Mouse (Mus musculus) midbrain, embryonic 13.5 days (tissue): ENCODE results near the gene Ghrhr. TPM values are rescaled to one million over a fixed set of nuclear protein-coding genes. Genes with fewer than 3 reads are reported as not detected.

Experiments used
- ATAC-seq: fragments of 200-750 bp; cut with Nextera tagmentation; 2 replicates; pipeline ENCODE4 v1.8.0; 2017; ENCODE audit warnings: mild to moderate bottlenecking, moderate TSS enrichment, moderate library complexity
- H3K27ac ChIP-seq: fragments of 300-500 bp; sonication (generic); 2 replicates; pipeline ENCODE4 v1.5.1; 2015; ENCODE audit warnings: inconsistent platforms, mild to moderate bottlenecking, moderate library complexity
- H3K27me3 ChIP-seq: fragments of 300-500 bp; sonication (generic); 2 replicates; pipeline ENCODE4 v1.6.1; 2015; ENCODE audit warnings: mild to moderate bottlenecking, inconsistent platforms
- H3K36me3 ChIP-seq: fragments of 300-500 bp; sonication (generic); 2 replicates; pipeline ENCODE4 v1.6.1; 2015; ENCODE audit warnings: mild to moderate bottlenecking, inconsistent platforms
- H3K4me1 ChIP-seq: fragments of 300-500 bp; sonication (generic); replicated peaks from 2 replicates; pipeline ENCODE4 v1.6.1; 2015; ENCODE audit warnings: inconsistent platforms
- H3K4me2 ChIP-seq: fragments of 300-500 bp; sonication (generic); replicated peaks from 2 replicates; pipeline ENCODE4 v1.6.1; 2015; ENCODE audit warnings: moderate library complexity, mild to moderate bottlenecking, inconsistent platforms
- H3K4me3 ChIP-seq: fragments of 300-500 bp; sonication (generic); replicated peaks from 2 replicates; pipeline ENCODE4 v1.5.1; 2015; ENCODE audit warnings: mild to moderate bottlenecking, inconsistent platforms
- H3K9ac ChIP-seq: fragments of 300-500 bp; sonication (generic); replicated peaks from 2 replicates; pipeline ENCODE4 v1.6.1; 2015; ENCODE audit warnings: mild to moderate bottlenecking, inconsistent platforms
- H3K9me3 ChIP-seq: fragments of 300-500 bp; sonication (generic); 2 replicates; pipeline ENCODE4 v1.6.1; 2016; ENCODE audit warnings: mild to moderate bottlenecking, inconsistent platforms
- WGBS: fragments of 180-500 bp; shearing (Covaris S2); methylation state at CpG from one replicate; pipeline ENCODE4 v1.1.7; 2015; 5-methylcytosine and 5-hydroxymethylcytosine counted together
- polyA plus RNA-seq: library from polyadenylated mRNA; unstranded; fragments of >200 nt; fragmentation: Nextera tagmentation; extraction: Ambion mirVana; gene quantifications from 2 replicates; pipeline ENCODE4 v1.2.1, GENCODE M21; 2015

Ghrhr gene
- polyA plus RNA-seq, 1 experiment from 2014 or later, result not detected

GRCm38 (mm10) chr6:55381966-55382365 lies 5.9 kb downstream of the Ghrhr start:
- Histone ChIP-seq H3K4me1 (no peaks in the 10 kb centered on the region), H3K9ac (no peak overlapping the region), H3K9me3 (no peaks in the 10 kb centered on the region), H3K36me3 (no peaks in the 10 kb centered on the region), H3K27ac (no peak overlapping the region), H3K27me3 (no peaks in the 10 kb centered on the region), H3K4me3 (no peak overlapping the region), H3K4me2 (no peak overlapping the region)
- whole genome bisulfite sequencing, result 85% methylated on average over 4 of the region's 4 CpGs
- ATAC-seq, result no peak

GRCm38 (mm10) chr6:55383897-55384296 lies 7.8 kb downstream of the Ghrhr start:
- no peak overlapping the region for H3K4me3 ChIP-seq
- H3K9me3 ChIP-seq, result no peaks in the 10 kb centered on the region
- WGBS, result 31% methylated on average over 1 of the region's 1 CpGs
- H3K27ac ChIP-seq, result no peak overlapping the region
- H3K36me3 ChIP-seq, result no peaks in the 10 kb centered on the region
- H3K27me3 ChIP-seq, result no peaks in the 10 kb centered on the region
- H3K4me2 ChIP-seq, result no peak overlapping the region
- no peak for ATAC-seq
- peaks cover 12% of the 10 kb centered on the region for H3K4me1 ChIP-seq
- no peak overlapping the region for H3K9ac ChIP-seq

- H3K4me2 ChIP-seq, result no peak overlapping the region
- 77% methylated on average over 5 of the region's 5 CpGs for WGBS
- H3K9ac ChIP-seq, result no peak overlapping the region
- no peak overlapping the region for H3K27ac ChIP-seq
- H3K9me3 ChIP-seq, result no peaks in the 10 kb centered on the region
- no peaks in the 10 kb centered on the region for H3K27me3 ChIP-seq
- peaks cover 13% of the 10 kb centered on the region for H3K4me1 ChIP-seq
- no peaks in the 10 kb centered on the region for H3K36me3 ChIP-seq
- no peak for ATAC-seq
- H3K4me3 ChIP-seq, result no peak overlapping the region
Measured at GRCm38 (mm10) chr6:55384356-55384951, 8.4 kb downstream of the Ghrhr start.

- Histone ChIP-seq H3K27me3 (no peaks in the 10 kb centered on the region), H3K27ac (peak overlapping the region; percentile 48), H3K9ac (no peak overlapping the region), H3K4me2 (no peak overlapping the region), H3K36me3 (no peaks in the 10 kb centered on the region), H3K4me1 (peaks cover 28% of the 10 kb centered on the region), H3K9me3 (no peaks in the 10 kb centered on the region), H3K4me3 (no peak overlapping the region)
- 28% methylated on average over 12 of the region's 12 CpGs for WGBS
- ATAC-seq, result peak; percentile 29
Measured at GRCm38 (mm10) chr6:55388546-55389169, 12.6 kb downstream of the Ghrhr start.

GRCm38 (mm10) chr6:55389321-55389720 lies 13.2 kb downstream of the Ghrhr start:
- Histone ChIP-seq H3K4me3 (no peak overlapping the region), H3K27me3 (no peaks in the 10 kb centered on the region), H3K27ac (no peak overlapping the region), H3K9ac (no peak overlapping the region), H3K36me3 (no peaks in the 10 kb centered on the region), H3K9me3 (no peaks in the 10 kb centered on the region), H3K4me2 (no peak overlapping the region), H3K4me1 (peaks cover 28% of the 10 kb centered on the region)
- 68% methylated on average over 5 of the region's 5 CpGs for WGBS
- no peak for ATAC-seq

GRCm38 (mm10) chr6:55391814-55392213 lies 15.7 kb downstream of the Ghrhr start:
- no peak for ATAC-seq
- Histone ChIP-seq H3K27ac (no peak overlapping the region), H3K4me1 (peaks cover 37% of the 10 kb centered on the region), H3K9ac (no peak overlapping the region), H3K4me3 (no peak overlapping the region), H3K4me2 (no peak overlapping the region), H3K36me3 (no peaks in the 10 kb centered on the region), H3K27me3 (no peaks in the 10 kb centered on the region), H3K9me3 (no peaks in the 10 kb centered on the region)
- WGBS, result 43% methylated on average over 4 of the region's 4 CpGs

- Histone ChIP-seq H3K4me2 (no peak overlapping the region), H3K27ac (no peak overlapping the region), H3K27me3 (no peaks in the 10 kb centered on the region), H3K9me3 (no peaks in the 10 kb centered on the region), H3K36me3 (no peaks in the 10 kb centered on the region), H3K4me1 (peaks cover 41% of the 10 kb centered on the region), H3K9ac (no peak overlapping the region), H3K4me3 (no peak overlapping the region)
- ATAC-seq, result peak; percentile 31
- WGBS, result 15% methylated on average over 4 of the region's 4 CpGs
Measured at GRCm38 (mm10) chr6:55392453-55392852, 16.4 kb downstream of the Ghrhr start.

- Histone ChIP-seq H3K4me2 (no peak overlapping the region), H3K9me3 (no peaks in the 10 kb centered on the region), H3K4me1 (peaks cover 40% of the 10 kb centered on the region), H3K4me3 (no peak overlapping the region), H3K27me3 (no peaks in the 10 kb centered on the region), H3K27ac (no peak overlapping the region), H3K36me3 (no peaks in the 10 kb centered on the region), H3K9ac (no peak overlapping the region)
- 55% methylated on average over 10 of the region's 10 CpGs for WGBS
- no peak for ATAC-seq
Measured at GRCm38 (mm10) chr6:55394854-55395253, 18.8 kb downstream of the Ghrhr start.

GRCm38 (mm10) chr6:55396176-55396575 lies 20.1 kb downstream of the Ghrhr start:
- H3K4me2 ChIP-seq, result no peak overlapping the region
- H3K9me3 ChIP-seq, result no peaks in the 10 kb centered on the region
- no peak overlapping the region for H3K4me3 ChIP-seq
- ATAC-seq, result 0 out of 2 replicates have a peak, but pooled peaks have one; percentile 31
- no peak overlapping the region for H3K9ac ChIP-seq
- no peaks in the 10 kb centered on the region for H3K27me3 ChIP-seq
- 0 out of 2 replicates have a peak overlapping the region, but pooled peaks have one; percentile 26 for H3K27ac ChIP-seq
- WGBS, result 49% methylated on average over 3 of the region's 3 CpGs
- H3K36me3 ChIP-seq, result no peaks in the 10 kb centered on the region
- peaks cover 40% of the 10 kb centered on the region for H3K4me1 ChIP-seq

- H3K4me2 ChIP-seq, result no peak overlapping the region
- 0 out of 2 replicates have a peak overlapping the region, but pooled peaks have one; percentile 10 for H3K9ac ChIP-seq
- peaks cover 40% of the 10 kb centered on the region for H3K4me1 ChIP-seq
- peak; percentile 77 for ATAC-seq
- no peak overlapping the region for H3K4me3 ChIP-seq
- H3K27ac ChIP-seq, result 0 out of 2 replicates have a peak overlapping the region, but pooled peaks have one; percentile 26
- 51% methylated on average over 11 of the region's 11 CpGs for WGBS
- no peaks in the 10 kb centered on the region for H3K36me3 ChIP-seq
- H3K27me3 ChIP-seq, result no peaks in the 10 kb centered on the region
- no peaks in the 10 kb centered on the region for H3K9me3 ChIP-seq
Measured at GRCm38 (mm10) chr6:55396622-55397041, 20.5 kb downstream of the Ghrhr start.

GRCm38 (mm10) chr6:55398869-55399628 lies 23.0 kb downstream of the Ghrhr start:
- 78% methylated on average over 9 of the region's 9 CpGs for WGBS
- H3K27ac ChIP-seq, result no peak overlapping the region
- ATAC-seq, result no peak

GRCm38 (mm10) chr6:55399910-55400309 lies 23.8 kb downstream of the Ghrhr start:
- H3K4me1 ChIP-seq, result peaks cover 25% of the 10 kb centered on the region
- H3K4me2 ChIP-seq, result no peak overlapping the region
- H3K9me3 ChIP-seq, result no peaks in the 10 kb centered on the region
- no peaks in the 10 kb centered on the region for H3K27me3 ChIP-seq
- H3K4me3 ChIP-seq, result no peak overlapping the region
- ATAC-seq, result no peak
- 64% methylated on average over 5 of the region's 5 CpGs for WGBS
- no peak overlapping the region for H3K9ac ChIP-seq
- H3K36me3 ChIP-seq, result no peaks in the 10 kb centered on the region
- H3K27ac ChIP-seq, result no peak overlapping the region

More at GRCm38 (mm10) chr6:55398869-55399628, 23.0 kb downstream of the Ghrhr start:
- no peak overlapping the region for H3K4me2 ChIP-seq
- H3K9me3 ChIP-seq, result no peaks in the 10 kb centered on the region
- peaks cover 25% of the 10 kb centered on the region for H3K4me1 ChIP-seq
- H3K4me3 ChIP-seq, result no peak overlapping the region
- no peaks in the 10 kb centered on the region for H3K36me3 ChIP-seq
- no peak overlapping the region for H3K9ac ChIP-seq
- no peaks in the 10 kb centered on the region for H3K27me3 ChIP-seq
